Mouse (Mus musculus) liver, adult 2 months (tissue): Measurements from ENCODE around the gene Dnttip1.

Source experiments
- CTCF ChIP-seq: fragments of 200-500 bp; IDR thresholded peaks from 2 replicates; pipeline ENCODE4 v1.5.1; 2011; ENCODE audit warnings: low read depth, low read length, control low read depth
- POLR2A ChIP-seq: fragments of 200-500 bp; IDR thresholded peaks from 2 replicates; pipeline ENCODE4 v1.6.1; 2011; ENCODE audit warnings: low read length, control low read depth; ENCODE audit not compliant: insufficient read depth; ENCODE audit errors: extremely low read depth

DNA sequence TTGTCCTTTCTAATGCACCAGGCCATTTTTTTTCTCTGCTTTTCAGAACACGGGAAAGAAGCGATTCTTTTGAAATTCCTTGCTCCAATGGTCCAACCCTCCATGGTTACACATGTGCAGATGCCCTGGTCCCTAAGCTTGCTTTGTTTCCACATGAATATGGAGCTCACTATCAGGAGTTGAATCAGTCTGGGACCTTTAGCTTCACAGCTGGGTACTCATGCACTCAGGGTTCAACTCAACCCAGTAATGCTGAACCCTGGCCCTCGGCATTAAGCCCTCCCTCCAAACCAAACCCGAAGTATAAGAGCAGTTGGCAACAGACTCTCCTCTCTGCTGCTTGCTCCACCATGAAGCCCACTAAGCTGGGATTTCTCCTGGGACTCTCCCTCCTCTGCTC is 47.6 kb upstream of the Dnttip1 start, which contains the start of gene Spint4:
- no peak for TF ChIP-seq POLR2A
- TF ChIP-seq CTCF = no peak
